Mouse (Mus musculus): ENCODE results near the gene Minpp1.
A peak's percentile ranks its signal among the peaks of the same experiment; 100 is the strongest.

The Minpp1 gene

DNA sequence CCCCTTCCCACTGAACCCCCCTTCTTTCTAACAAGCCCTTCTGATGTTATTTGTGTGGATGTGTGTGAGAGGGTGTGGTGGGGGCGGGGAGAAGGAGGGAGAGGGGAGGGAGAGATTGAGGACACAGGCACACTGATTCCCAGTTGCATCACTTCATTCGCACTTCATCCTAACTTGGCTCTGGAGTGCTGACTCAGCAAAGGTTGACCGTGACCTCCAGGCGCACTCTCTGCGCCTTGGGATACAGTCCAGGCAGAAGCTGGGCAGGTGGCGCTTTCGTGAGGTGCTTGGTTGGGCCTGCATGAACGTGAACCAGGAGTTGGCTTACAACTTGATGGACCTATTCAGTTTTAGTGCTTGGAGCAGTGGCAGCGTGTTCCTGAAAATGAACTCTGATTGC, 22.0 kb downstream of the Minpp1 start:
- no peaks in the 10 kb centered on the region for H3K27me3 ChIP-seq (ENCODE audit: insufficient read depth, low read length)

DNA sequence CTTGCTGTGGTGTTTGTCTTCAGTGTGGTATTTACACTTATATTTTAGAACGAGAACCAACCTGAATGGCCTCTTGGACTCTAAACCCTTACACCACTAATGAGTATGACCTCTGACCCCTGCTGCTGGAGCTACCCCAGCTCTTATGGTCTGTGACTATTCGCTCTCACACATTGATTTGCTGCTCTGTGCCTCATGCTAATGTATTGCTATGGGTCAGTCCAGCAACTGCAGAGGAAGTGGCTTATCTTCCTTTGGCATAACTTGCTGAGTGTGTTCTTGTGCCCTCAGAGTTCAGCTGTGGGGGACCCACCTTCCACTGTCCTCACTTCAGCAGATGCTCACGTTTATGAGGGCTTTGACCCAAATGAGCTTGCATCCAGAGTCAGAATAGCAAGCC, 24.7 kb downstream of the Minpp1 start:
- peaks cover 40% of the 10 kb centered on the region for H3K36me3 ChIP-seq (ENCODE audit: insufficient read depth, low read length)

More for the DNA sequence above, 22.0 kb downstream of the Minpp1 start:
- Histone ChIP-seq H3K4me3 (replicated peaks; ENCODE audit: low read length) (no peak overlapping the region), H3K9me3 (ENCODE audit: low read length) (0 out of 2 replicates have a peak, but pooled peaks cover 4% of the 10 kb centered on the region), H3K4me1 (replicated peaks; ENCODE audit: low read depth, low read length) (peaks cover 11% of the 10 kb centered on the region), H3K36me3 (ENCODE audit: insufficient read depth, low read length) (peaks cover 24% of the 10 kb centered on the region)
- TF ChIP-seq CTCF (conservative IDR thresholded peaks at IDR 0.05; ENCODE audit: low read length) (no peak), POU5F1 (IDR thresholded peaks at IDR 0.05; ENCODE audit: borderline replicate concordance, low read length) (no peak), NANOG (IDR thresholded peaks at IDR 0.05; ENCODE audit: borderline replicate concordance, low read length) (no peak)

DNA sequence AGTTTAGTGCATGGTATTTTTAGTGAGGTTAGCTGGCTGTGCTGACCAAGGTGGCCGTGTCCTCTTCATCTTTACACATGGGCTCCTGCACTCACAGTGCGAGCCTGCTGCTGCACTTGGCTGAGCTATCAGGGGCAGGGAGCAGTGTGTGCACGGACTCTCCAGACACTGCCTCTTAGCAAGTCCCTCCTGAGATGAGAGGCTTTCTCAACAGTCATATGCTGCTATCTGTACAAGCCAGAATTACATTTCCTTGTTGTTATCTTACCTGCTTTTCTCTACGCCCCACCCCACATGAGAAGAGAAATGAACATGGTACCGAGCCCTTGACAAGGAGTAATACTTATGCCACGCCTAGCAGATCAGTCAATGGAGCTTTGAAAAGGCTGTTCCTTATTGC, 25.4 kb downstream of the Minpp1 start:
- Histone ChIP-seq H3K36me3 (ENCODE audit: insufficient read depth, low read length) (peaks cover 38% of the 10 kb centered on the region), H3K4me1 (replicated peaks; ENCODE audit: low read depth, low read length) (peaks cover 11% of the 10 kb centered on the region), H3K27me3 (ENCODE audit: insufficient read depth, low read length) (no peaks in the 10 kb centered on the region), H3K4me3 (replicated peaks; ENCODE audit: low read length) (no peak overlapping the region), H3K9me3 (ENCODE audit: low read length) (0 out of 2 replicates have a peak, but pooled peaks cover 4% of the 10 kb centered on the region)
- TF ChIP-seq POU5F1 (IDR thresholded peaks at IDR 0.05; ENCODE audit: borderline replicate concordance, low read length) (no peak), CTCF (conservative IDR thresholded peaks at IDR 0.05; ENCODE audit: low read length) (no peak), NANOG (IDR thresholded peaks at IDR 0.05; ENCODE audit: borderline replicate concordance, low read length) (no peak)

More for the DNA sequence above, 24.7 kb downstream of the Minpp1 start:
- Histone ChIP-seq H3K27me3 (ENCODE audit: insufficient read depth, low read length) (no peaks in the 10 kb centered on the region), H3K4me3 (replicated peaks; ENCODE audit: low read length) (no peak overlapping the region), H3K4me1 (replicated peaks; ENCODE audit: low read depth, low read length) (peaks cover 11% of the 10 kb centered on the region), H3K9me3 (ENCODE audit: low read length) (0 out of 2 replicates have a peak, but pooled peaks cover 4% of the 10 kb centered on the region)
- TF ChIP-seq NANOG (IDR thresholded peaks at IDR 0.05; ENCODE audit: borderline replicate concordance, low read length) (no peak), POU5F1 (IDR thresholded peaks at IDR 0.05; ENCODE audit: borderline replicate concordance, low read length) (no peak), CTCF (conservative IDR thresholded peaks at IDR 0.05; ENCODE audit: low read length) (no peak)

DNA sequence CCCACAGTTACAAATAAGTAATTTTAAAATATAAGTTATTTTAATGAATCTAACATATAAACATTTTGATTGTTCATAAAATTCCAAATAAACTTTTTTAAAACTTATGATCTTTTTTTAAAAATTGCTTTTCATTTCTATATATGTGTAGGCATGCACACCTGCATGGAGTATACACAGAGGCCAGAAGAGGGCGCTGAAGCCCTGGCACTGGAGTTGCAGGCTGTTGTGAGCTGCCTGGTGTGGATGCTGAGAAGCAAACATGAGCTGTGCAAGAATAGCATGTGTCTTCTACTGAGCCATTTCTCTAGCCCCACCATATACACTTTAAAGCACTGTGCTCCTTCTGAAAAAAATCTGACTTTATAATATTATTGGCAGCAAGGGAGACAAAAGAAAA, 26.9 kb downstream of the Minpp1 start:
- Histone ChIP-seq H3K4me3 (replicated peaks; ENCODE audit: low read length) (no peak overlapping the region), H3K27me3 (ENCODE audit: insufficient read depth, low read length) (no peaks in the 10 kb centered on the region), H3K36me3 (ENCODE audit: insufficient read depth, low read length) (peaks cover 44% of the 10 kb centered on the region), H3K4me1 (replicated peaks; ENCODE audit: low read depth, low read length) (peaks cover 4% of the 10 kb centered on the region), H3K9me3 (ENCODE audit: low read length) (0 out of 2 replicates have a peak, but pooled peaks cover 4% of the 10 kb centered on the region)
- TF ChIP-seq NANOG (IDR thresholded peaks at IDR 0.05; ENCODE audit: borderline replicate concordance, low read length) (no peak), POU5F1 (IDR thresholded peaks at IDR 0.05; ENCODE audit: borderline replicate concordance, low read length) (no peak), CTCF (conservative IDR thresholded peaks at IDR 0.05; ENCODE audit: low read length) (peak; percentile 47)

DNA sequence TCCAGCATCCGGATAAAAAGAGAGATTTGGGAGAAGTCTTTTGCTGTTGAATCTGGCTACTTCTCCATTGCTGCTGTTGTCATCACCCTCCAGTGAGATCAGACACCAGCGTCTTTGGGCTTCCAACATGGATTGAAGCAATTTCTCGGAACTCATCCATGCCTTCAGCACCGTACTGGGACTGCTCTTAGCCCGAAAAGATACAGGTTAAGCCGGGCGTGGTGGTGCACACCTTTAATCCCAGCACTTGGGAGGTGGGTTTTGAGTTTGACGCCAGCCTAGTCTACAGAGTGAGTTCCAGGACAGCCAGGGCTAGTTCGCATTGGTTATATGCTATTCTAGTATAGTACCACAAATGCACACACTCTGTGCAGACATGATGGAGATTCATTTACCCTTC, 31.0 kb downstream of the Minpp1 start:
- Histone ChIP-seq H3K36me3 (ENCODE audit: insufficient read depth, low read length) (peaks cover 36% of the 10 kb centered on the region), H3K4me1 (replicated peaks; ENCODE audit: low read depth, low read length) (no peaks in the 10 kb centered on the region; the same call in 1 of the 2 replicates)
- TF ChIP-seq NANOG (IDR thresholded peaks at IDR 0.05; ENCODE audit: borderline replicate concordance, low read length) (no peak), CTCF (conservative IDR thresholded peaks at IDR 0.05; ENCODE audit: low read length) (no peak), POU5F1 (IDR thresholded peaks at IDR 0.05; ENCODE audit: borderline replicate concordance, low read length) (no peak)

DNA sequence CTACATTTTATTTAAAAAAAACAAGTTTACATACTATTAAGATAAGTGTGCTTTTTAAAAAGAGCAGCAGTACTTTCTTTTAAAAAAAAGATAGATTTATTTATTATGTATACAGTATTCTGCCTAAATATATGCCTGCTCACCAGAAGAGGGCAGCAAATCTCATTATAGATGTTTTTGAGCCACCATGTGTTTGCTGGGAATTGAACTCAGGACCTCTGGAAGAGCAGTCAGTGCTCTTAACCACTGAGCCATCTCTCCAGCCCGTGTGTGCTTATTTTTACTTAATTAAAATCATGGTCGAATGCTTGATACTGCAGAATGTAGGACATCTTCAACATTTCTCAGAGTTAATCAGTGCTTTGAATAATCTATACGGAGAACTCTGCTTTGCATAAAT, 35.9 kb downstream of the Minpp1 start:
- no peaks in the 10 kb centered on the region for H3K9me3 ChIP-seq (ENCODE audit: low read length)
- TF ChIP-seq POU5F1 (IDR thresholded peaks at IDR 0.05; ENCODE audit: borderline replicate concordance, low read length) (no peak), CTCF (conservative IDR thresholded peaks at IDR 0.05; ENCODE audit: low read length) (peak; percentile 53)
- H3K4me3 ChIP-seq (replicated peaks; ENCODE audit: low read length) = no peak overlapping the region
- peaks cover 5% of the 10 kb centered on the region for H3K36me3 ChIP-seq (ENCODE audit: insufficient read depth, low read length)
- peaks cover 32% of the 10 kb centered on the region for H3K4me1 ChIP-seq (replicated peaks; ENCODE audit: low read depth, low read length)
- no peaks in the 10 kb centered on the region for H3K27me3 ChIP-seq (ENCODE audit: insufficient read depth, low read length)

More for the DNA sequence above, 31.0 kb downstream of the Minpp1 start:
- Histone ChIP-seq H3K27me3 (ENCODE audit: insufficient read depth, low read length) (no peaks in the 10 kb centered on the region), H3K4me3 (replicated peaks; ENCODE audit: low read length) (no peak overlapping the region), H3K9me3 (ENCODE audit: low read length) (0 out of 2 replicates have a peak, but pooled peaks cover 4% of the 10 kb centered on the region)

DNA sequence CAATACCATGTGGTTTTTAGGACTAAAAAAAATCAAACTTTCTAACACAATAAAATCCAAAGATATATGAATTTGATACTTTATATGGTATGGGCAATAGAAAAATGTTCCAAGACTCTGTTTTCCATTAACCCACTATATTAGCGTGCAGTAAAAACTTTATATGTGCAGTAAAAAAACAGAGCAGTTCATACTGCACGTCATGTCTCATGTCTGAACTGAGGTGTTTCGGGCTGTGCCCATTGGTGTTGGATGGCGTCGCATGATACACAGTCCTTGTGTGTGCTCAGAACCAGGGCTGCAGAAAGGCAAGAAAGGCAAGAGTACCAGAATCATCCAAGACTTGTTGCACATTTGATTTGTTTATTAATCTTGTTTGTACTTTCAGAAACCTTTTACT, 36.7 kb downstream of the Minpp1 start:
- Histone ChIP-seq H3K4me3 (replicated peaks; ENCODE audit: low read length) (no peak overlapping the region), H3K9me3 (ENCODE audit: low read length) (no peaks in the 10 kb centered on the region), H3K27me3 (ENCODE audit: insufficient read depth, low read length) (0 out of 2 replicates have a peak, but pooled peaks cover 4% of the 10 kb centered on the region), H3K4me1 (replicated peaks; ENCODE audit: low read depth, low read length) (peaks cover 32% of the 10 kb centered on the region), H3K36me3 (ENCODE audit: insufficient read depth, low read length) (no peaks in the 10 kb centered on the region)
- no peak for TF ChIP-seq NANOG (IDR thresholded peaks at IDR 0.05; ENCODE audit: borderline replicate concordance, low read length)
- no peak for TF ChIP-seq POU5F1 (IDR thresholded peaks at IDR 0.05; ENCODE audit: borderline replicate concordance, low read length)
- no peak for TF ChIP-seq CTCF (conservative IDR thresholded peaks at IDR 0.05; ENCODE audit: low read length)

DNA sequence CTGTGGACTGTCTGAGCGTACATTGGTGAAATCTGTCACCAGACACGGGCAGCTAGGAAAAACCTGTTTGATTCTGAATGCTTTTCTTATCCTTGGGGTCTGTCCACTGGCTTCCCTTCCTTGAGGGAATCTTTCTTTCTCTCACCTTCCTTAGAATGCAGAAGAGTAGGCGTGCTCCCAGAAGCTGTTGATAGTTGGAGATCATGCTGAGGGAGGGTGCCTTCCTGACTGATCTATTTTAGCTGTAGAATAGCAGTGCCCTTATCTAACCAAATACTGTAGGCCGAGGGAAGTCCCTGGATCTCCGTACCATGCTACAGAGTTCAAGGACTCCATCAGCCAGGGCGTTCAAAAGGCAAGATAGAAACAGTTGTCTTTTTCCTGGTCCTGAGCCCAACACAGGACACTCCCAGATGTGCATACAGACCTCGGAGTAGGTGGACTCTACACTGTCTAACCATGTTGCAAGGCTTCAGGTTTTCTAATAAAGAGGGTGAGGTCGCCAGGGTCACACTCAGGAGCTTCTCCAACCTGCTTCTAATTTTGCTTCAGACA, 37.3 kb downstream of the Minpp1 start:
- Histone ChIP-seq H3K4me3 (replicated peaks; ENCODE audit: low read length) (no peak overlapping the region), H3K36me3 (ENCODE audit: insufficient read depth, low read length) (no peaks in the 10 kb centered on the region), H3K9me3 (ENCODE audit: low read length) (no peaks in the 10 kb centered on the region), H3K27me3 (ENCODE audit: insufficient read depth, low read length) (0 out of 2 replicates have a peak, but pooled peaks cover 4% of the 10 kb centered on the region), H3K4me1 (replicated peaks; ENCODE audit: low read depth, low read length) (peaks cover 32% of the 10 kb centered on the region)
- TF ChIP-seq CTCF (conservative IDR thresholded peaks at IDR 0.05; ENCODE audit: low read length) (no peak), NANOG (IDR thresholded peaks at IDR 0.05; ENCODE audit: borderline replicate concordance, low read length) (no peak), POU5F1 (IDR thresholded peaks at IDR 0.05; ENCODE audit: borderline replicate concordance, low read length) (no peak)

Data from E14TG2a.4 (cell line).